Mouse (Mus musculus) G1E-ER4 (cell line): Measurements from ENCODE around the gene Usp36. TPM values are rescaled to one million over a fixed set of nuclear protein-coding genes. Genes with fewer than 3 reads are reported as not detected.

Source experiments
- GATA1 ChIP-seq: IDR thresholded peaks from one replicate; pipeline ENCODE4 v1.8.0; 2012; ENCODE audit warnings: low read length, inconsistent platforms
- polyA plus RNA-seq: library from polyadenylated mRNA; stranded (reverse); fragments of >175 nt; gene quantifications from 2 replicates; pipeline ENCODE4 v1.2.3, GENCODE M21; 2012

The Usp36 gene
- polyA plus RNA-seq, 1 experiment: 56.9 TPM

DNA sequence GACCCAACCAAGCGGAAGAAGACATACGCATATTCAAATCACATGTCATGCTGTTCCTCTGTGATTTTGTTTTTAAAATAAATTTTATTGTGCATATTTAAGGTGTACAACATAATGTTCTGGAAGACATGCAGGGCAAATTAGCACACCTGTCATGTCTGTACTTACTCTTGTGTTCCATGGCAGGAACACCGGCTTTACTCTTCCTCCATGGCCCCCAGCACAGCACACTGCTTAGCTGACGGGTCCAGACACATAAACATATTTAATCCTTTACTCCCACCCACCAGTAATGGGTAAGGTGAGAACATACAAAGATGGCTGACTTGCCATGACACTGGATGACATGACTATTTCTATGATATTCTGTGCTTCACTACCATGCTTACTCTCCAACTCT lies 71.0 kb downstream of the Usp36 start:
- no peak for TF ChIP-seq GATA1

DNA sequence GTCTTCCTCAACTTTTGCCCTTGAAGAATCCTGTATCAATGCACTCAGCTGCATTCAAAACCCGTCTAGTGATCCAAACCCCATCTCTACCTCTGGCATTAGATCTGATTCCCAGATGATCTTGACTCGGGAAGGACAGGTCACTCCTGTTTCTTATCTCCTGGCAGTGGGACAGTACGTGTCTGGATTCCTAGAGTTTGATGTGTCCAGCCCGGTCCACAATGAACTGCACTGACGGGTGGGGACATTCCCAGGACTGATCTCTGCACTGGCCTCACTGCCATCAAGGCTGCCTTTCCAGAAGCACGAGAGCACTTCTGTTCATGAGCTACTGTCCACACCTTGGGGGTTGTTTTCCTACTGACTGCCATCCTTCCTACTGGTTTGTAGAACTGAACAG lies 73.6 kb downstream of the Usp36 start:
- no peak for TF ChIP-seq GATA1

DNA sequence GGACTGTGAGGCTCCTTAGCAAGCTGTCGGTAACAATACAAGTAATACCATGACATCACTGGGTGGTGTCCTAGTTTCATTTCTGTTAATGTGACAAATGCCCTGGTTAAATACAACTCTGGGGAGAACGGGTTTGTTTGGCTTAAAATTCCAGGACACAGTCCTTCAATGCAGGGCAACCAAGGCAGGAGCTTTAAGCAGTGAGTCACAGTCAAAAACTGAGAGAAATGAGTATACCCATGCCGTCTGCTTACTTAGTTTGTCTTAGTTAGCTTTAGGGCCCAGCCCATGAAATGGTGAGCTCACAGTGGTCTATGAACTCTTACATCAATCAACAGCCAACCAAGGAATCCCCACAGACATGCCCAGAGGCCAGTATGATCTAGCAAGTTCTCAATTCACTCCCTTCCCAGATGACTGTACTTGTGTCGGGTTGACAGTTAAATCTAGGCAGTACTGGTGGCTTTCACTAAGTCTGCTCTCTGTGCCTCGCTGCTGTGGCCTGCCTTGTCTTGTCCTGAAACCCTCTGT lies 74.1 kb downstream of the Usp36 start:
- no peak for TF ChIP-seq GATA1

DNA sequence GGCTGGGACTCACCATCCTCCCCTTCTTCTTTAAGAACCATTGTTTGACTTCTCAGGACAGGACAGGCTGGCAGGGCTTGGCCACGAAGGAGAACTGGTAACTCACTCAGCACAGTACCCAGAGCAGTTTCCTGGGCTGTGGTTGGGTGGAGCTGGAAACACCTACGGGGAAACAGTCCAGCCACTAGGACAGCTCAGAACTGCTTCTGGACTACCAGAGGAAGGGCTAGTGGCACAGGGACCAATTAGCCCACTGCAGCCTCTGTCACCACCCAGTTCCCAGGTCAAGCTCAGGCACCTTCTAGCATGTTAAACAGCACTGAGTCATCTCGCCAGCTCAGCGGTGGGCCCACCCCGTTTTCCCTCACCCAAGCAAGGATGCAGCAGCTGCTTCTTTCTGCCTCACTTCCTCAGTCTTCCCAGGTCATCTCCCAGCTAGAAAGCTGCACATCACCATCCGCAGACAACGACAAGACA lies 77.4 kb downstream of the Usp36 start:
- TF ChIP-seq GATA1: no peak

DNA sequence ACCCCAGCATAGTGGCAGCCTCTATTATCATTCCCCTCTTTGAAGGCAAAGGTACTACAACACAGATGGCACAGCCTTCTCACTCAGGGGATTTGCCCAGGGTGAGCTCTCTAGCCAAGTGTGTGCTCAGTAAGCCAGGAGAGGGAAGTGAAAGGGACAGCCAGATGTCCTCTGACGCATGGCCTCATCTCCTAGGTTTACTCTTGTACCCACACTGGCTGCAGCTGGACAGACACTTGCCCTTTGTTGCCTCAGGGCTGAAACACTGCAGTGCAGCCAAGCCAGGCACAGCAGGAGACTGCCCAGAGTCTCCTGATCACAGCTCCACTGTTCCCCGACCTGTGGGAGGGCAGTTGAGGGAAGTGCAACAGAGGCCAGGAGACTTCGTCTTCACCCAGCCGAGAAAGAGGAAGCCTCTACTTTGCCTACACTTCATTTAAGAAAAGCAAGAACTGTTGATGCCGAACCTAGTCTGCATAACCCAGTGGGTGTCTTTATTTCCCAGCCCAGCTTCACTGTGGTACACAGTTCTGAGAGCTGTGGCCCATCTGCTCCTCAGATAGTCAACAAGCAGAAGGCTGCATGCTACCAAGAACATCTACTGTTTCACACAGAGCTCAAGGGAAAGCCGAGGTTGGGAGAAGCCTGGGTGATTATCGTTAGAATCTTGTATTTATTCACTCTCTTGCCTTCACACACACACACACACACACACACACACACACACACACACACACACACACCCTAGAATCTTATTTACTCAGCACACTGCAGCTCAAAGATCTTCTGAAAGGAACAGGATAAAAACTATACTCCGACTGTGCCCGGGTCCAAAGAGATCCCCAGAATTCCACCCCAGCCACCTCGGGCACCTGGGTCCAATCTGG lies 78.1 kb downstream of the Usp36 start:
- TF ChIP-seq GATA1: no peak

DNA sequence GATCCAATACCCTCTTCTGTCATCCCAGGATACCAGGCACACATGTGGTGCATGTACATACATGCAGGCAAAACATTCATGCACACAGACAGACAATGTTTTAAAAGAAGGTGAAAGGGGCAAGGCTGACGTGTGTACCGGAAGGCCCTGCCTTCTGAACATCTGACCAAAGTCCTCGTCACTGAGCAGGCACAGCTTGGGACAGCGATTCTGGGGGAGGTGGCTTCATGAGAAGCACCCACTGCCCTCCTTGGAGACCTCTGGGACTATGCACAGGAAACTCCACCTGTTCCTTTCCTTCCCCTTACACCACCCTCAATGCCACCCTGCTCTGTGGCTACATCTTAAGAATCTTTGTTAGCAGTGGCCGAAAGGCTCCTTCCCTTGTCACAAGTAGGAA lies 79.1 kb downstream of the Usp36 start:
- no peak for TF ChIP-seq GATA1

DNA sequence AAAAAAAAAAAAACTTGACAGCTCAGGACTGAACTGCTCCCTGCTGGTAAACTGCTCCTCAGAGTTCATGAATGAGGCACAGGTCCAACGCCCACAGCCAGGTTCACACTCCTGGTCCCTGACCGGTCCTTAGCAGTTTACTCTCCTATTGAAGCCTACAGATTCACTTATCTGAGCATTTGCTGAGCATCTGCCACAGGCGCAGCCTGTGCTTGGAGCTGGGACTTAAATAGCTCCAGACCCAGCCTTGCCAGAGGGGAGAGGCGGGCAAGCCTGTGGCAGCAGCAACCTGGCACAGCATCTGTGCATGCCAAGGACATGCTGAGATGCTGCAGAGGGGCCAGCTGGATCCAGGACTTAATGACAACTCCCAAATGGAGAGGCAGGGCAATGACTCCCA lies 79.9 kb downstream of the Usp36 start:
- no peak for TF ChIP-seq GATA1

Other genes starting within 250 kb of the Usp36 start
- gene Dnah17, start 159.6 kb downstream of the Usp36 start, polyA plus RNA-seq: not detected in 2 replicates
- gene Cyth1, start 41.7 kb downstream of the Usp36 start, polyA plus RNA-seq: 3.9 and 4.5 TPM in 2 replicates
- gene Cep295nl, start 52.3 kb upstream of the Usp36 start, polyA plus RNA-seq: not detected in 2 replicates
- not detected in 2 replicates for gene Timp2, start 65.5 kb upstream of the Usp36 start, polyA plus RNA-seq
- 27.2 and 28.4 TPM in 2 replicates for gene Lgals3bp, start 111.8 kb upstream of the Usp36 start, polyA plus RNA-seq
- 53.1 and 60.2 TPM in 2 replicates for gene Cant1, start 128.8 kb upstream of the Usp36 start, polyA plus RNA-seq
- not detected in 2 replicates for gene C1qtnf1, start 138.0 kb upstream of the Usp36 start, polyA plus RNA-seq
- gene Engase, start 186.6 kb upstream of the Usp36 start, polyA plus RNA-seq: 24.4 and 28.6 TPM in 2 replicates